Mouse (Mus musculus): Measurements from ENCODE around the gene 7530416G11Rik.

- TF ChIP-seq GATA1 (IDR thresholded peaks at IDR 0.05; ENCODE audit: low read length) (no peak), TAL1 (IDR thresholded peaks at IDR 0.05; ENCODE audit: low read length) (no peak)
Measured at GRCm38 (mm10) chr15:85446652-85447051, 56.4 kb downstream of the 7530416G11Rik start.
